Mouse (Mus musculus) intestine, embryonic 14.5 days (tissue): ENCODE data around the gene Nepro. TPM values are rescaled to one million over a fixed set of nuclear protein-coding genes. Genes with fewer than 3 reads are reported as not detected.

Experiments
- ATAC-seq: fragments of 200-750 bp; cut with Nextera tagmentation; replicated peaks from 2 replicates; pipeline ENCODE4 v1.8.0; 2017; ENCODE audit warnings: low read depth, moderate number of reproducible peaks, moderate TSS enrichment, moderate library complexity; ENCODE audit not compliant: low FRiP score, low TSS enrichment
- DNase-seq: peaks from one replicate; pipeline ENCODE4 v3.0.0-alpha.2; 2018; ENCODE audit warnings: low spot score
- H3K27ac ChIP-seq: fragments of 300-500 bp; sonication (generic); 2 replicates; pipeline ENCODE4 v1.5.1; 2014; ENCODE audit warnings: low read depth, mild to moderate bottlenecking, control low read depth
- H3K27me3 ChIP-seq: fragments of 300-500 bp; sonication (generic); replicated peaks from 2 replicates; pipeline ENCODE4 v1.6.1; 2014; ENCODE audit warnings: low read length, control low read depth; ENCODE audit not compliant: control insufficient read depth, insufficient read depth
- H3K36me3 ChIP-seq: fragments of 300-500 bp; sonication (generic); 2 replicates; pipeline ENCODE4 v1.6.1; 2014; ENCODE audit warnings: low read length, control low read depth; ENCODE audit not compliant: control insufficient read depth, insufficient read depth
- H3K4me1 ChIP-seq: fragments of 300-500 bp; sonication (generic); replicated peaks from 2 replicates; pipeline ENCODE4 v1.6.1; 2014; ENCODE audit warnings: low read length, control low read depth, mixed read lengths; ENCODE audit not compliant: control insufficient read depth, insufficient read depth
- H3K4me2 ChIP-seq: fragments of 300-500 bp; sonication (generic); 2 replicates; pipeline ENCODE4 v1.6.1; 2014; ENCODE audit warnings: low read length
- H3K4me3 ChIP-seq: fragments of 300-500 bp; sonication (generic); 2 replicates; pipeline ENCODE4 v1.5.1; 2014; ENCODE audit warnings: low read depth, low read length, control low read depth, mixed read lengths
- H3K9ac ChIP-seq: fragments of 300-500 bp; sonication (generic); 2 replicates; pipeline ENCODE4 v1.6.1; 2014; ENCODE audit warnings: mild to moderate bottlenecking, low read length
- H3K9me3 ChIP-seq: fragments of 300-500 bp; sonication (generic); 2 replicates; pipeline ENCODE4 v1.6.1; 2016; ENCODE audit warnings: low read length, control low read depth; ENCODE audit not compliant: control insufficient read depth
- WGBS: fragments of 180-500 bp; shearing (Covaris S2); extraction: QIAGEN DNeasy Blood & Tissue Kit; methylation state at CpG from one replicate; pipeline ENCODE4 v1.1.7; 2014; 5-methylcytosine and 5-hydroxymethylcytosine counted together
- polyA plus RNA-seq: library from polyadenylated mRNA; unstranded; fragments of >200 nt; fragmentation: Nextera tagmentation; extraction: Ambion mirVana; gene quantifications from 2 replicates; pipeline ENCODE4 v1.2.1, GENCODE M21; 2014

Gene Nepro
- polyA plus RNA-seq, 1 experiment from 2014 or later: 11.3 TPM

GRCm38 (mm10) chr16:44742753-44743152 is 18.7 kb downstream of the Nepro start:
- Histone ChIP-seq H3K4me2 (no peak overlapping the region), H3K4me3 (no peak overlapping the region), H3K9ac (no peak overlapping the region), H3K27ac (no peak overlapping the region), H3K27me3 (no peaks in the 10 kb centered on the region), H3K4me1 (peaks cover 13% of the 10 kb centered on the region; the same call in 1 of the 2 replicates), H3K9me3 (no peaks in the 10 kb centered on the region), H3K36me3 (peaks cover 46% of the 10 kb centered on the region)
- DNase-seq: no peak
- ATAC-seq: no peak
- 89% methylated on average over 1 of the region's 1 CpGs for WGBS

- DNase-seq (no peak), ATAC-seq (peak; percentile 9; the same call in 1 of the 2 replicates)
- WGBS: 8% methylated on average over 14 of the region's 14 CpGs
Observed at GRCm38 (mm10) chr16:44745471-44745865, 21.4 kb downstream of the Nepro start.

GRCm38 (mm10) chr16:44745866-44746562 is 21.9 kb downstream of the Nepro start, which contains the start of gene Gtpbp8:
TSS of gene Gtpbp8 (minus strand) at chr16:44746363.
- WGBS: under 1% methylated on average over 47 of the region's 47 CpGs
- H3K9ac ChIP-seq: peak within 1 kb of the TSS; percentile 91

More at GRCm38 (mm10) chr16:44745471-44745865, 21.4 kb downstream of the Nepro start:
- Histone ChIP-seq H3K9me3 (no peaks in the 10 kb centered on the region), H3K9ac (peak overlapping the region; percentile 91), H3K4me2 (peak overlapping the region; percentile 88), H3K27me3 (no peaks in the 10 kb centered on the region), H3K27ac (peak overlapping the region; percentile 96), H3K36me3 (peaks cover 21% of the 10 kb centered on the region; the same call in 1 of the 2 replicates), H3K4me1 (peaks cover 13% of the 10 kb centered on the region; the same call in 1 of the 2 replicates), H3K4me3 (peak overlapping the region; percentile 90)

GRCm38 (mm10) chr16:44748007-44748406 is 23.9 kb downstream of the Nepro start:
- Histone ChIP-seq H3K36me3 (no peaks in the 10 kb centered on the region), H3K27me3 (no peaks in the 10 kb centered on the region), H3K9me3 (no peaks in the 10 kb centered on the region), H3K4me2 (no peak overlapping the region), H3K4me3 (no peak overlapping the region), H3K9ac (no peak overlapping the region), H3K4me1 (peaks cover 13% of the 10 kb centered on the region; the same call in 1 of the 2 replicates), H3K27ac (no peak overlapping the region)
- ATAC-seq (no peak), DNase-seq (no peak)
- WGBS: 53% methylated on average over 3 of the region's 3 CpGs

More at GRCm38 (mm10) chr16:44745866-44746562, 21.9 kb downstream of the Nepro start, which contains the start of gene Gtpbp8:
- Histone ChIP-seq H3K4me3 (peak within 1 kb of the TSS; percentile 90), H3K9me3 (no peaks in the 10 kb centered on the region), H3K4me2 (peak within 1 kb of the TSS; percentile 88), H3K4me1 (peaks cover 13% of the 10 kb centered on the region; the same call in 1 of the 2 replicates), H3K27me3 (no peaks in the 10 kb centered on the region), H3K27ac (peak within 1 kb of the TSS; percentile 96), H3K36me3 (peaks cover 15% of the 10 kb centered on the region; the same call in 1 of the 2 replicates)
- DNase-seq (peak; percentile 92), ATAC-seq (peak; percentile 96)

- WGBS: 75% methylated on average over 8 of the region's 8 CpGs
- Histone ChIP-seq H3K27me3 (no peaks in the 10 kb centered on the region), H3K9me3 (no peaks in the 10 kb centered on the region), H3K27ac (no peak overlapping the region), H3K9ac (no peak overlapping the region), H3K36me3 (no peaks in the 10 kb centered on the region), H3K4me1 (no peaks in the 10 kb centered on the region), H3K4me3 (no peak overlapping the region), H3K4me2 (no peak overlapping the region)
- ATAC-seq: no peak
- DNase-seq: no peak
Observed at GRCm38 (mm10) chr16:44757700-44758099, 33.6 kb downstream of the Nepro start.

- H3K9ac ChIP-seq: no peak overlapping the region
- no peak for ATAC-seq
- no peak for DNase-seq
- no peaks in the 10 kb centered on the region for H3K4me1 ChIP-seq
- no peaks in the 10 kb centered on the region for H3K9me3 ChIP-seq
- no peak overlapping the region for H3K27ac ChIP-seq
- no peaks in the 10 kb centered on the region for H3K36me3 ChIP-seq
- H3K4me2 ChIP-seq: no peak overlapping the region
- H3K27me3 ChIP-seq: no peaks in the 10 kb centered on the region
- 58% methylated on average over 1 of the region's 1 CpGs for WGBS
- H3K4me3 ChIP-seq: no peak overlapping the region
Observed at GRCm38 (mm10) chr16:44761811-44762210, 37.7 kb downstream of the Nepro start.

GRCm38 (mm10) chr16:44765555-44766319 is 41.6 kb downstream of the Nepro start, which contains the start of gene Cd200r1:
TSS of gene Cd200r1 (plus strand) at chr16:44765736.
- Histone ChIP-seq H3K4me2 (no peak within 1 kb of the TSS), H3K9ac (no peak within 1 kb of the TSS), H3K36me3 (no peaks in the 10 kb centered on the region), H3K27ac (no peak within 1 kb of the TSS), H3K9me3 (no peaks in the 10 kb centered on the region), H3K27me3 (no peaks in the 10 kb centered on the region), H3K4me3 (no peak within 1 kb of the TSS), H3K4me1 (no peaks in the 10 kb centered on the region)
- no peak for DNase-seq
- no peak for ATAC-seq
- WGBS: 78% methylated on average over 22 of the region's 22 CpGs

- no peaks in the 10 kb centered on the region for H3K9me3 ChIP-seq
- no peaks in the 10 kb centered on the region for H3K4me1 ChIP-seq
- H3K9ac ChIP-seq: no peak overlapping the region
- WGBS: 78% methylated on average over 9 of the region's 9 CpGs
- no peak overlapping the region for H3K27ac ChIP-seq
- no peaks in the 10 kb centered on the region for H3K27me3 ChIP-seq
- no peak overlapping the region for H3K4me2 ChIP-seq
- no peak for ATAC-seq
- H3K4me3 ChIP-seq: no peak overlapping the region
- no peaks in the 10 kb centered on the region for H3K36me3 ChIP-seq
- DNase-seq: no peak
Observed at GRCm38 (mm10) chr16:44766320-44766892, 42.3 kb downstream of the Nepro start.
